Mouse (Mus musculus): ENCODE measurements around the gene 9530053A07Rik.
A peak's percentile ranks its signal among the peaks of the same experiment; 100 is the strongest.
"Not testable (repeated sequence)": the region's sequence is repeated elsewhere in the genome, so short reads cannot be mapped to it uniquely, and the experiment has no call there.

The 9530053A07Rik gene

GRCm38 (mm10) chr7:28129166-28129565 lies at the start of gene 9530053A07Rik:
9530053A07Rik (plus strand) TSS chr7:28129466.
- DNase-seq (ENCODE audit: low read depth, low spot score), result no peak

- no peak for DNase-seq (ENCODE audit: low read depth, low spot score)
Measured at GRCm38 (mm10) chr7:28084215-28084614, 45.1 kb upstream of the 9530053A07Rik start.

- no peak for DNase-seq (ENCODE audit: low read depth, low spot score)
Measured at GRCm38 (mm10) chr7:28086236-28086635, 43.0 kb upstream of the 9530053A07Rik start.

- no peak for DNase-seq (ENCODE audit: low read depth, low spot score)
Measured at GRCm38 (mm10) chr7:28093541-28093940, 35.7 kb upstream of the 9530053A07Rik start.

- no peak for DNase-seq (ENCODE audit: low read depth, low spot score)
Measured at GRCm38 (mm10) chr7:28099101-28099500, 30.2 kb upstream of the 9530053A07Rik start.

- DNase-seq (ENCODE audit: low read depth, low spot score), result peak; percentile 15
Measured at GRCm38 (mm10) chr7:28100596-28101590, 28.4 kb upstream of the 9530053A07Rik start.

GRCm38 (mm10) chr7:28102936-28103335 lies 26.3 kb upstream of the 9530053A07Rik start:
- DNase-seq (ENCODE audit: low read depth, low spot score), result not testable (repeated sequence)

- DNase-seq (ENCODE audit: low read depth, low spot score), result peak; percentile 49
Measured at GRCm38 (mm10) chr7:28104670-28105069, 24.6 kb upstream of the 9530053A07Rik start.

- DNase-seq (ENCODE audit: low read depth, low spot score), result no peak
Measured at GRCm38 (mm10) chr7:28106241-28106640, 23.0 kb upstream of the 9530053A07Rik start.

GRCm38 (mm10) chr7:28114648-28115047 lies 14.6 kb upstream of the 9530053A07Rik start:
- no peak for DNase-seq (ENCODE audit: low read depth, low spot score)

- DNase-seq (ENCODE audit: low read depth, low spot score), result peak; percentile 61
Measured at GRCm38 (mm10) chr7:28137613-28138012, 8.3 kb downstream of the 9530053A07Rik start.

GRCm38 (mm10) chr7:28148263-28148662 lies 19.0 kb downstream of the 9530053A07Rik start:
- peak; percentile 81 for DNase-seq (ENCODE audit: low read depth, low spot score)

- no peak for DNase-seq (ENCODE audit: low read depth, low spot score)
Measured at GRCm38 (mm10) chr7:28149841-28150240, 20.6 kb downstream of the 9530053A07Rik start.

- peak; percentile 51 for DNase-seq (ENCODE audit: low read depth, low spot score)
Measured at GRCm38 (mm10) chr7:28151584-28152221, 22.4 kb downstream of the 9530053A07Rik start.

GRCm38 (mm10) chr7:28153595-28153994 lies 24.3 kb downstream of the 9530053A07Rik start:
- not testable (repeated sequence) for DNase-seq (ENCODE audit: low read depth, low spot score)

GRCm38 (mm10) chr7:28159292-28159691 lies 30.0 kb downstream of the 9530053A07Rik start:
- no peak for DNase-seq (ENCODE audit: low read depth, low spot score)

- DNase-seq (ENCODE audit: low read depth, low spot score), result no peak
Measured at GRCm38 (mm10) chr7:28159893-28160292, 30.6 kb downstream of the 9530053A07Rik start.

GRCm38 (mm10) chr7:28161163-28161749 lies 32.0 kb downstream of the 9530053A07Rik start:
- DNase-seq (ENCODE audit: low read depth, low spot score), result no peak

GRCm38 (mm10) chr7:28165406-28165805 lies 36.1 kb downstream of the 9530053A07Rik start:
- DNase-seq (ENCODE audit: low read depth, low spot score), result no peak

GRCm38 (mm10) chr7:28168320-28169115 lies 39.3 kb downstream of the 9530053A07Rik start:
- peak; percentile 76 for DNase-seq (ENCODE audit: low read depth, low spot score)
